Mouse (Mus musculus) right cerebral cortex, adult 2 months (tissue): ENCODE data around the gene Bpifb1.
A peak's percentile ranks its signal among the peaks of the same experiment; 100 is the strongest.
"Not testable (repeated sequence)": the region's sequence is repeated elsewhere in the genome, so short reads cannot be mapped to it uniquely, and the experiment has no call there.

Experiments
- DNase-seq, 2 experiments: peaks; one replicate each; pipeline ENCODE4 v3.0.0; 2021 to 2022; ENCODE audit warnings: low spot score in 2 of 2

The Bpifb1 gene

DNA sequence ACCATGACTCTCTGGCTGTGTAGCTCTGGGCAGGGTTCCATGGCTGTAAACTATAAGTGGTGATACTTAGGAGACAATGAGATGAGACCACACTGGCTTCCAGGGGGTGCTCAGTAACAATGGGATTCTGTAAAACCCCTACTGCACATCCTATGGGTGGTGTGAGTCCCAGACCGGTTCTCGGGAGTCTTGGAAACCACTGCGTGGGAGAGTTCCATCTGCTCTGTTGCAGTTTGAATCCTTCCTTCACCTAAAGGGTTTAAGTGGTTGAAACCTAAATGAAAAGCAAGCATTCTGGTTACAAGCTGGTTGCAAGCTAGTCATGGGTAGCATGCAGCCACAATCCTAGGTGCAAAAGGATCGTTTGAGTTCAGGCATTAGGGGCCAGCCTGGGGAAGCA, 21.3 kb downstream of the Bpifb1 start:
- peak; percentile 80 to 81 for DNase-seq

DNA sequence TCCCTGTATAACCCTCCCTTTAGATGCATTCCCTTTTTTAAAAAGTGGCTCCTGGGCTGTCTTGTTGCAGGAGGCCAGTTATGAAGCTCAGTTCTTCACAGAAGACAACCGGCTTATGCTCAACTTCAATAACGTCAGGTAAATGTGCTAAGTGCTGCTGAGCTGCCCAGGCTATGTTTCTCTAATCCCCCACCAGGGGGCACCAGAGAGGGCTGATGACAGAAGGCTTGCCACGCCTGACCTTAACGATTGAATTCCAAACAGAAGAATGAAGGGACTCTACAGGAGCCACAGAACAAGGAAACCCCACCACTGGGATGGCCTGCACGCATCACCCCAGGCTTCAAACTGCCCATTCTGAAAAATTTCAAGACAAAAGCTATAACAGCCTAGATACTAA, 24.6 kb downstream of the Bpifb1 start:
- peak; percentile 63 to 68 for DNase-seq

GRCm38 (mm10) chr2:154219950-154220349, 29.3 kb downstream of the Bpifb1 start:
- no peak for DNase-seq

DNA sequence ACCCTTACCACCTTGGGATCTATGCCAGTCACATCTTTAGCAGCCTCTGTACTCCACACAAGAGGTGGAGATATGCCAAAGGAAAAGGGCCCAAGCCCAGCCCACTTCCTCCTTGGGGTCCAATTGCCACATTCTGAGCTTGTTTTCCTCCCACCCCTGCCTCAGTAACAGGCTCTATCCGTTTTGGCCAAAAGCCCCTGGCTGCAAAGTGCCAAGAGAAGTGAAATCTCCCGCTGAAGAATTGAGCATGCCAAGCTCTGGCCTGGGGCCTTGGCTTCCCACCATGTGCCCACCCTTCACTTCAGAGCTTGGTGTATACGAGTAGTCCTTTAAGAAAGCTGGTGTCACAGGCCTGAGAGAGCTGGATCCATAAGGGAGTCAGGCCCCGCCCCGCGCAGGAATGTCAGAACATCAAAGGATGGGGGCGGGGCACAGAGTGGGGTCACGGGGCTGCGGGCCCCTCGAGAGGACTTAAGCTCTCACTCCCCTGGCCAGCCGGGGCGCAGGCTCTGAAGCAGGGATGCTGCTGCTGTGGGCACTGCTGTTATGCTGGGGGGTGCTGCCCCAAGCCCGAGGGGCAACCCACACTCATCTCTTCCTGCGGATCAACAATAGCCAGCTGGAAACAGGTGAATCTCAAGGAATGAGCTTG, 32.8 kb downstream of the Bpifb1 start, which contains the start of gene Bpifb5:
TSS of gene Bpifb5 (plus strand) at position 478 of the 652 bp plus-strand sequence.
- DNase-seq: no peak

- no peak for DNase-seq
Observed at GRCm38 (mm10) chr2:154223917-154224273, 33.3 kb downstream of the Bpifb1 start.

- DNase-seq: no peak
Observed at GRCm38 (mm10) chr2:154226991-154227390, 36.4 kb downstream of the Bpifb1 start.

DNA sequence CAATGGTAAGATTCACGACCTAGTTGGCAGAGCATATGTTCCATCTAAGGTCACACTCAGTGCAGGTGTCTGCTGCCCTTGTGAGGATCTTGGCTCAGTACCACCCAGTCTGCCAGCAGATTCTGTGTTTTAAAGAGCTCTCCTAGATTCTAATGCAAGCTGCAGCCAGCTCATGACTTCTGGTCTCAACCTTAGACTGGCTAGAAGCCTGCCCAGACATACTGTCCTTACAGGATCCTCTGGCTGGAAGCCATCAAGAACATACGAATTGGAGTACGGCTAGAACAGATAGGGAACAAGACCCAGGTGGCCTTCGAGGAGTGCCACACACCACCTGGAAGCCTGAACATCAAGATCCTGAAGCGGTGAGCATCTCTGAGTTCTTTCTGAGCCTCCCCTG, 37.2 kb downstream of the Bpifb1 start:
- DNase-seq: no peak

DNA sequence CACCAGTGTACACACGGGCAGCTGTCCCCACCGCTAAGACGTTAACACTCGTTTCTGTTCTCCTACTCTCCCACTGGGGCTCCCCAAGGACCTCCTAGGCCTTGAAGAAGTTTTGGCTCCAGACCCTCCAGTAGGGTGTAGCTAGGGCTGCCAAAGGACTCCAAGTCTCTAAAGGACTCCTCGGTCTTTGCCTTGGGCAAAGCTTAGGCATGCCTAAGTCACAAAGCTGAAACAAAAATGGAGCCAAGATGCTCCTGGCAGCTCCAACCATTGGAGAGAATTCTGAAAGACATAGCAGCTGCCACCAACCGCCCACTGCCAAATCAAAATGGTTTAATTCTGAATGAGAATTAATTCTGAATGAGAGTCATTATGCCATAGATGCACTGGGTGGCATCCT, 42.8 kb downstream of the Bpifb1 start:
- no peak for DNase-seq

DNA sequence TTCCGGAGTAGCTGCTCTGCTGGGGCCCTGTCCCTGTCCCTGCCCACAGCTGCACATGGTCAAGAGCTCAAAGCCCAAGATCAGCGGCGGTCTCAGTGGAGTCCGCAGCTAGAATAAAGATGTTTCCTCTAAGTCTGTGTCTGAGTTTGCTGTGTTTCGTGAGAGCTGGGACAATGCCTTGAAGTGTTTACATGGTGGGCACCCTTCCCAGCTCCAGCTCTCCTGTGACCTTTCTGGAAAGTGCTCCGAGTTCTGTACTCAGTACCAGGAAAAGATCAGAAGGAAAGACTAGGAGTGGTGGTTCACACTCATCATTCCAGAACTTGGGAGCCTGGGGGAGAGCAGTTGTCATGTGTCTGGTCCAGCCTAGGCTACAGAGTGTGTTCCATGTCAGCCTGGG, 50.2 kb downstream of the Bpifb1 start:
- DNase-seq: no peak

- DNase-seq: not testable (repeated sequence)
Observed at GRCm38 (mm10) chr2:154242726-154243125, 52.1 kb downstream of the Bpifb1 start.

DNA sequence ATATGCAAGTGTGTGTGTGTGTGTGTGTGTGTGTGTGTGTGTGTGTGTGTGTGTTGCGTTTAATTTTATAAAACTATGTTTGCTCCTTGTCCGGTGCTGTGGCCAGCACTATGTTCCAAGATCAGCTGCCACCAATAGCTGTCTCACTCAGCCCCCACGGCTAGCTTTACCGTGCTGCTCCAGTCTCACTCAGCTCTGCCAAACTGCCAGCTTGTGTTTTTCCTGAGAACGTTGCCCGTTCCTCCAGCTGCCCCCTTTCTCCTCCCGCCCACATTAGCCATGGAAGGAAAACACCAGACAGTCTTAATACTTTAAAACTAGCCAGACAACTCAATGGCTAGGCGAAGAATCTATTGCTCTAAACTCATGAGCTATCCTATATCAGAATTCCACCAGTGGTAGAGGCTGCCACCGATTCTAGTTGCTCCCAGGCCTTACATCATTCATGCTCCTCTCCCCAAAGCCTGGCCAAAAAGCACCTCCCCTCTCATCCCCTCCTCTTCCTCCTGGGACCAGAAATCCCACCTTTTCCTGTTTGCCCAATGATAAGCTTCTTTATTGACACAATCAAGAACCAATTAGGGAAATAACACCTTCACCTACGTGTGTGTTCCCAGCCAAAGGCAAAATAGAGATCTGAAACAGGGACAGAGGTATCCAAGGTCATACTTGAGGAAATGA, 52.9 kb downstream of the Bpifb1 start:
- peak; percentile 78 for DNase-seq

GRCm38 (mm10) chr2:154245322-154245721, 54.7 kb downstream of the Bpifb1 start:
- DNase-seq: no peak

DNA sequence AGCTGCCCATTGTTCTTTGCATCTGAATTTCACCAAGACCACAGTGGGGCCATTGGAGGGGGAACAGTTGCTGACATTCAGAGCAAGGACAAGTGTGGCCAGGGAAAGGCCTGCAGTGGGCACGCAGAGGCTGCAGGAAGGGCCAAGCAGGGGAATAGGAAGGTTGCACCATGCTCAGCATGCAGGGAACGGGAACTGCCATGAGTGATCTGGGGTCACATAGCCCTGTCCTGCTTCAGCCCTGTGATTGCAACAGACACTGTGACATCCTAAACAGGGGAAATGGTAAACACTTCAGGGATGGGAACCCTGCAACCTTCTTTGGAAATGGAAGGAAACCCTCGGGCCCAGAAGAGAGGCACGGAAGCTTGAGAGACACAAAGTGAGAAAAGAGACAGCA, 64.6 kb downstream of the Bpifb1 start:
- DNase-seq: not testable (repeated sequence)

- DNase-seq: no peak
Observed at GRCm38 (mm10) chr2:154255770-154256169, 65.2 kb downstream of the Bpifb1 start.

DNA sequence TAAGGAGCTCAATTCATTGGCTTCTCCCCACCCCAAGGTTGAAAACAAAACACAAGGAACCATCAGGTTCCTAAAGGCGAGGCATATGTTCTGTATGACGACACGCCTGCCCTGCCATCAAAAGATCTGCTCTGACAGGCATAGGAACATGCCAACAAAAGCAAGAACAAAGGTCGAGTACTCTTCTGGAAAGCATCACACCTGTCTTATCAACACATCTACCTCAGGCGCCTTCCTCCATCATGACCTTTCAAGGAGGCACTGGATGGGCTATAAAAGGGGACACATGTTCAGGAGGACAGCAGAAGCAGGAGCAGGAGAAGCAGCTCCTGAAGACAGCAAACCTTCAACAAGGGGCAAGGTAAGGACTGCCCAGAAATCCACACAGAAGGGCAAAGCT, 66.9 kb downstream of the Bpifb1 start, which contains the start of gene Bpifb9a:
TSS of gene Bpifb9a (plus strand) at position 301 of the 400 bp plus-strand sequence.
- not testable (repeated sequence) for DNase-seq

- not testable (repeated sequence) for DNase-seq
Observed at GRCm38 (mm10) chr2:154264397-154264796, 73.8 kb downstream of the Bpifb1 start.
